Mouse (Mus musculus) kidney, embryonic 15.5 days (tissue): ENCODE data around the gene Slc7a5. TPM values are rescaled to one million over a fixed set of nuclear protein-coding genes. Genes with fewer than 3 reads are reported as not detected.
A peak's percentile ranks its signal among the peaks of the same experiment; 100 is the strongest.

Experiments
- ATAC-seq: fragments of 200-750 bp; cut with Nextera tagmentation; replicated peaks from 2 replicates; pipeline ENCODE4 v1.8.0; 2017; ENCODE audit warnings: moderate TSS enrichment; ENCODE audit not compliant: low FRiP score
- H3K27ac ChIP-seq: fragments of 300-500 bp; sonication (generic); 2 replicates; pipeline ENCODE4 v1.5.1; 2015; ENCODE audit warnings: mild to moderate bottlenecking, inconsistent platforms
- H3K27me3 ChIP-seq: fragments of 300-500 bp; sonication (generic); 2 replicates; pipeline ENCODE4 v1.6.1; 2015; ENCODE audit warnings: inconsistent platforms
- H3K36me3 ChIP-seq: fragments of 300-500 bp; sonication (generic); 2 replicates; pipeline ENCODE4 v1.6.1; 2015; ENCODE audit warnings: inconsistent platforms
- H3K4me1 ChIP-seq: fragments of 300-500 bp; sonication (generic); 2 replicates; pipeline ENCODE4 v1.6.1; 2015; ENCODE audit warnings: inconsistent platforms
- H3K4me2 ChIP-seq: fragments of 300-500 bp; sonication (generic); 2 replicates; pipeline ENCODE4 v1.6.1; 2015; ENCODE audit warnings: moderate library complexity, mild to moderate bottlenecking, inconsistent platforms
- H3K4me3 ChIP-seq: fragments of 300-500 bp; sonication (generic); replicated peaks from 2 replicates; pipeline ENCODE4 v1.5.1; 2015; ENCODE audit warnings: mild to moderate bottlenecking, inconsistent platforms
- H3K9ac ChIP-seq: fragments of 300-500 bp; sonication (generic); 2 replicates; pipeline ENCODE4 v1.6.1; 2015; ENCODE audit warnings: mild to moderate bottlenecking, inconsistent platforms
- H3K9me3 ChIP-seq: fragments of 300-500 bp; sonication (generic); replicated peaks from 2 replicates; pipeline ENCODE4 v1.6.1; 2016; ENCODE audit warnings: inconsistent platforms
- WGBS: fragments of 180-500 bp; shearing (Covaris S2); methylation state at CpG from one replicate; pipeline ENCODE4 v1.1.7; 2015; ENCODE audit warnings: mixed read lengths; 5-methylcytosine and 5-hydroxymethylcytosine counted together
- polyA plus RNA-seq: library from polyadenylated mRNA; unstranded; fragments of >200 nt; fragmentation: Nextera tagmentation; extraction: Ambion mirVana; gene quantifications from 2 replicates; pipeline ENCODE4 v1.2.1, GENCODE M21; 2015

Slc7a5 gene
- polyA plus RNA-seq, 1 experiment from 2014 or later = 19.3 TPM

- no peak overlapping the region for H3K27ac ChIP-seq
- WGBS = 42% methylated on average over 4 of the region's 4 CpGs
- ATAC-seq = no peak
These were observed 27.0 kb upstream of the Slc7a5 start for GRCm38 (mm10) chr8:121934506-121934905.

GRCm38 (mm10) chr8:121932668-121933520 lies 25.4 kb upstream of the Slc7a5 start:
- H3K9ac ChIP-seq = no peak overlapping the region
- H3K27me3 ChIP-seq = no peaks in the 10 kb centered on the region
- 0 out of 2 replicates have a peak, but pooled peaks cover 4% of the 10 kb centered on the region for H3K4me1 ChIP-seq
- H3K4me3 ChIP-seq = no peak overlapping the region
- H3K4me2 ChIP-seq = no peak overlapping the region
- no peaks in the 10 kb centered on the region for H3K36me3 ChIP-seq
- H3K27ac ChIP-seq = no peak overlapping the region
- 87% methylated on average over 14 of the region's 14 CpGs for WGBS
- H3K9me3 ChIP-seq = no peaks in the 10 kb centered on the region
- no peak for ATAC-seq

More at GRCm38 (mm10) chr8:121934506-121934905, 27.0 kb upstream of the Slc7a5 start:
- Histone ChIP-seq H3K4me2 (no peak overlapping the region), H3K27me3 (no peaks in the 10 kb centered on the region), H3K9ac (no peak overlapping the region), H3K36me3 (no peaks in the 10 kb centered on the region), H3K9me3 (no peaks in the 10 kb centered on the region), H3K4me1 (0 out of 2 replicates have a peak, but pooled peaks cover 4% of the 10 kb centered on the region), H3K4me3 (no peak overlapping the region)

GRCm38 (mm10) chr8:121932026-121932667 lies 24.7 kb upstream of the Slc7a5 start:
- H3K4me1 ChIP-seq = 0 out of 2 replicates have a peak, but pooled peaks cover 4% of the 10 kb centered on the region
- WGBS = 76% methylated on average over 12 of the region's 12 CpGs
- no peak for ATAC-seq
- no peaks in the 10 kb centered on the region for H3K36me3 ChIP-seq
- no peak overlapping the region for H3K4me3 ChIP-seq
- H3K27ac ChIP-seq = no peak overlapping the region
- H3K9ac ChIP-seq = no peak overlapping the region
- no peaks in the 10 kb centered on the region for H3K9me3 ChIP-seq
- H3K27me3 ChIP-seq = no peaks in the 10 kb centered on the region
- no peak overlapping the region for H3K4me2 ChIP-seq

- Histone ChIP-seq H3K9me3 (no peaks in the 10 kb centered on the region), H3K4me1 (0 out of 2 replicates have a peak, but pooled peaks cover 4% of the 10 kb centered on the region), H3K36me3 (no peaks in the 10 kb centered on the region), H3K4me3 (no peak overlapping the region), H3K4me2 (no peak overlapping the region), H3K9ac (no peak overlapping the region), H3K27ac (no peak overlapping the region), H3K27me3 (no peaks in the 10 kb centered on the region)
- 78% methylated on average over 7 of the region's 7 CpGs for WGBS
- ATAC-seq = no peak
These were observed 24.1 kb upstream of the Slc7a5 start for GRCm38 (mm10) chr8:121931571-121931970.

- ATAC-seq = no peak
- Histone ChIP-seq H3K27me3 (no peaks in the 10 kb centered on the region), H3K9ac (no peak overlapping the region), H3K9me3 (no peaks in the 10 kb centered on the region), H3K4me3 (no peak overlapping the region), H3K36me3 (no peaks in the 10 kb centered on the region), H3K4me2 (no peak overlapping the region), H3K4me1 (0 out of 2 replicates have a peak, but pooled peaks cover 4% of the 10 kb centered on the region), H3K27ac (no peak overlapping the region)
- WGBS = 82% methylated on average over 4 of the region's 4 CpGs
These were observed 22.6 kb upstream of the Slc7a5 start for GRCm38 (mm10) chr8:121930047-121930446.

GRCm38 (mm10) chr8:121927316-121927715 lies 19.8 kb upstream of the Slc7a5 start:
- Histone ChIP-seq H3K4me2 (no peak overlapping the region), H3K9me3 (no peaks in the 10 kb centered on the region), H3K36me3 (no peaks in the 10 kb centered on the region), H3K27ac (no peak overlapping the region), H3K4me3 (no peak overlapping the region), H3K4me1 (peaks cover 4% of the 10 kb centered on the region), H3K9ac (no peak overlapping the region), H3K27me3 (no peaks in the 10 kb centered on the region)
- 37% methylated on average over 8 of the region's 8 CpGs for WGBS
- ATAC-seq = no peak

GRCm38 (mm10) chr8:121926266-121926665 lies 18.8 kb upstream of the Slc7a5 start:
- WGBS = 56% methylated on average over 8 of the region's 8 CpGs
- H3K9me3 ChIP-seq = no peaks in the 10 kb centered on the region
- H3K27ac ChIP-seq = no peak overlapping the region
- ATAC-seq = no peak
- H3K4me2 ChIP-seq = no peak overlapping the region
- H3K9ac ChIP-seq = no peak overlapping the region
- peaks cover 15% of the 10 kb centered on the region for H3K4me1 ChIP-seq
- no peaks in the 10 kb centered on the region for H3K36me3 ChIP-seq
- H3K4me3 ChIP-seq = no peak overlapping the region
- H3K27me3 ChIP-seq = no peaks in the 10 kb centered on the region

- H3K4me3 ChIP-seq = no peak overlapping the region
- no peak overlapping the region for H3K4me2 ChIP-seq
- H3K4me1 ChIP-seq = peaks cover 19% of the 10 kb centered on the region
- ATAC-seq = no peak
- H3K9me3 ChIP-seq = no peaks in the 10 kb centered on the region
- 28% methylated on average over 10 of the region's 10 CpGs for WGBS
- no peaks in the 10 kb centered on the region for H3K27me3 ChIP-seq
- no peaks in the 10 kb centered on the region for H3K36me3 ChIP-seq
- H3K9ac ChIP-seq = no peak overlapping the region
- no peak overlapping the region for H3K27ac ChIP-seq
These were observed 18.1 kb upstream of the Slc7a5 start for GRCm38 (mm10) chr8:121925624-121926023.

GRCm38 (mm10) chr8:121924681-121925080 lies 17.2 kb upstream of the Slc7a5 start:
- Histone ChIP-seq H3K9me3 (no peaks in the 10 kb centered on the region), H3K4me2 (no peak overlapping the region), H3K4me3 (no peak overlapping the region), H3K4me1 (peaks cover 21% of the 10 kb centered on the region), H3K27me3 (no peaks in the 10 kb centered on the region), H3K27ac (no peak overlapping the region), H3K9ac (no peak overlapping the region), H3K36me3 (no peaks in the 10 kb centered on the region)
- WGBS = 90% methylated on average over 5 of the region's 5 CpGs
- no peak for ATAC-seq

- H3K36me3 ChIP-seq = no peaks in the 10 kb centered on the region
- no peak for ATAC-seq
- no peak overlapping the region for H3K9ac ChIP-seq
- peaks cover 33% of the 10 kb centered on the region for H3K4me1 ChIP-seq
- no peak overlapping the region for H3K4me3 ChIP-seq
- 21% methylated on average over 8 of the region's 8 CpGs for WGBS
- H3K4me2 ChIP-seq = no peak overlapping the region
- peak overlapping the region; percentile 65; the same call in 1 of the 2 replicates for H3K27ac ChIP-seq
- no peaks in the 10 kb centered on the region for H3K9me3 ChIP-seq
- H3K27me3 ChIP-seq = no peaks in the 10 kb centered on the region
These were observed 14.6 kb upstream of the Slc7a5 start for GRCm38 (mm10) chr8:121922101-121922500.

- Histone ChIP-seq H3K27ac (peak overlapping the region; percentile 65; the same call in 1 of the 2 replicates), H3K36me3 (no peaks in the 10 kb centered on the region), H3K9me3 (no peaks in the 10 kb centered on the region), H3K4me3 (no peak overlapping the region), H3K4me1 (peaks cover 33% of the 10 kb centered on the region), H3K27me3 (no peaks in the 10 kb centered on the region), H3K4me2 (no peak overlapping the region), H3K9ac (no peak overlapping the region)
- ATAC-seq = no peak
- WGBS = 74% methylated on average over 8 of the region's 8 CpGs
These were observed 14.1 kb upstream of the Slc7a5 start for GRCm38 (mm10) chr8:121921582-121921981.

GRCm38 (mm10) chr8:121919731-121920130 lies 12.2 kb upstream of the Slc7a5 start:
- 27% methylated on average over 3 of the region's 3 CpGs for WGBS
- Histone ChIP-seq H3K4me3 (no peak overlapping the region), H3K9me3 (no peaks in the 10 kb centered on the region), H3K4me1 (peaks cover 33% of the 10 kb centered on the region), H3K27ac (peak overlapping the region; percentile 10; the same call in 1 of the 2 replicates), H3K4me2 (no peak overlapping the region), H3K27me3 (no peaks in the 10 kb centered on the region), H3K9ac (no peak overlapping the region), H3K36me3 (no peaks in the 10 kb centered on the region)
- peak; percentile 55 for ATAC-seq
